Mouse (Mus musculus): Measurements from ENCODE around the gene Abhd5.
"Not testable (repeated sequence)": the region's sequence is repeated elsewhere in the genome, so short reads cannot be mapped to it uniquely, and the experiment has no call there.

Gene Abhd5

DNA sequence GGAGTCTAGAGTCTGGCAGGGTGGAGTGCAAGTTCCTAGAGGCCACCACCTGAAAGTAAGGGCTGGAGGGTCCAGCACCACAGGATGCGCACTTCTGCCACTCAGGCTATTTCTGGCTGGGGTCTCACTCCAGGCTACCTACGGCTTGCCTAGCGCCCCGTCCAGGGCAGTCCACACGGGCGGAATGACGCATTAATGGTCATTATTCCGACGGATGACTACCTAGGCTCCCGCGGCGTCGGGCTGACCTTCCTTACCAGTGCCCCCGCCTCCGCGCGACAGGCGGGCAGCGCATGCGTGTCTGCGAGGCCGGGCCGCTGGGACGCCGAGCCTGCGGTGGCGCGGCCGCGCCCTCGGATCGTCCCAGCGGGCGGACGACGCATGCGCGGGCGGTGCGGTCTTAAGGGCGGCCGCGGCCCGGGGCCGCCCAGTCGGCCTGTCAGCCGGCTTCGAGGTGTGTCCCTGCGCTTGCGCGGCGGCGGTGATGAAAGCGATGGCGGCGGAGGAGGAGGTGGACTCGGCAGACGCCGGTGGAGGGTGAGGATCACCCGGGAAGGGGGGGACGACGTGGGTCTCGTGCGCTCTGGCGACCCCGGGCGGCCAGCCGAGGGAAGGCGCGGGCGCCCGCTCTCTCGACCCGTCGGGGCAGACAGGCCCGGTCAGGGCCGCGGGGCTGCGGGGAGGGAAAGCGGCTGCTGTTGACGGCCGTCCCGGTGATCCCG lies at the start of gene Abhd5:
Gene Abhd5, plus strand, starts transcription at position 306 of the 722 bp plus-strand sequence.
- peak; percentile 70 for DNase-seq (ENCODE audit: extremely low read depth, low read depth)

DNA sequence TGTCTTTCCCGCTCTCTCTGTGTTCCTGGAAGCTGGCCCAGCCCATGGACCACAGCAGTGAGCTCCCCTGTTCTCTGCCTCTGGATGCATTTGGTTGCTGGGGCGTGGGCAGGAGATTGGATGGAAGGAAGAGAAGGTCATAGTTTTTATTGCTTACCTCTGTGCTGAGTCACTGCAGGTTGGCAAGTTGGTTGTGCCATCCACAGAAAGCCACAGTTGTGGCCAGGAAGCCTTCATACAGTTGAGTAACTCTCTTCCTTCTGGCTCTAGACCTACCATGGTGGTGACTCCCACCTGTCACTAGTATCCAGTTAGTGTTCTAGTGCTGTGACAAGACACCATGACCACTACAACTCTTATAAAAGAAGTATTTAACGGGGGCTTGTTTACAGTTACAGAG lies 46.1 kb upstream of the Abhd5 start:
- no peak for DNase-seq (ENCODE audit: extremely low read depth, low read depth)

DNA sequence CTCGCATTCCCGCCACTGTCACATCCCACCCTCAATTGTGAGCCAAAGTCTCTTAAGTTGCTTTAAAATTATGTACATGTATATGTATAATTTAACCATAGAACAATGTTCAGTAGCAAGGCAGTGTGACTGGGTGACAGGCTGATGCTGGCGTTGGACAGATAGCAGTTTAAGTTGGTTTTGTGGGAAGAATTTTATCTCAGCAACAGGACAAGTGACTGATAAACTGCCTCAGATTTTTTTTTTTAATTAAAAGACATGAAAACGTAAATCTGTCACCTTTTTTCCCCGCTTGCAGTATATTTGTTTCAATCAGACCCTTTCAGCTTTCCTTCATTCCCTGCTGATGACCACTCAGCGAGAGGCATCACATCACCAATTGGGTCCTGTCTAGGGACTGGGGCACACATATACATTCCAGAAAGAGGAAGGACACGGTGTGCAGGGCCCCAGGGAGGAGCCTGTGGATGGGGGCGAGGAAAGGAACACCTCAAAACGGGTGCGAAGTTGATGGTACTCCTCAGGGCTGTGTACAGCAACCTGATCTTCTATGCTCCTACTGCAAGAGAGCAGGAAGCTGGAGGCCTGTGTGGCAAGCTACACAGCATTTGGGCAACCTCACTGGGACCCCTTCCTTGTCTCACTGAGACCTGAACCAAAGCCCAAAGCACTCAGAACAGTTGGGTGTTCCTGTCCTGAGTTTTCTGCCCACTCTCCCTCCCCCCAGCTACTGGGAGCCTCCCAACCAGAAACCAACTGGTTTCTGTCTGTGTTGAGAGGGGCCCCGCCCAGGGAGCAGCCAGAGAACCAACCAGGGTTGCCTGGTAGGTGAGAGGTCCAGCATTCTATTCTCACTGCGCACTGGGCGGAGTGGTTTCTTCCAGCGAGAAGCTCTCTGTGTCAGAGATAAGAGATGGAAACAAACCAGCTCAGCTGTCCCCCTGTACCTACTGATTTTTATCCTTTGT lies 42.1 kb upstream of the Abhd5 start:
- DNase-seq (ENCODE audit: extremely low read depth, low read depth) = no peak

GRCm38 (mm10) chr9:122310613-122311049 lies 40.8 kb upstream of the Abhd5 start:
- DNase-seq (ENCODE audit: extremely low read depth, low read depth) = peak; percentile 65

- DNase-seq (ENCODE audit: extremely low read depth, low read depth) = no peak
These were observed 40.2 kb upstream of the Abhd5 start for GRCm38 (mm10) chr9:122311051-122311760.

DNA sequence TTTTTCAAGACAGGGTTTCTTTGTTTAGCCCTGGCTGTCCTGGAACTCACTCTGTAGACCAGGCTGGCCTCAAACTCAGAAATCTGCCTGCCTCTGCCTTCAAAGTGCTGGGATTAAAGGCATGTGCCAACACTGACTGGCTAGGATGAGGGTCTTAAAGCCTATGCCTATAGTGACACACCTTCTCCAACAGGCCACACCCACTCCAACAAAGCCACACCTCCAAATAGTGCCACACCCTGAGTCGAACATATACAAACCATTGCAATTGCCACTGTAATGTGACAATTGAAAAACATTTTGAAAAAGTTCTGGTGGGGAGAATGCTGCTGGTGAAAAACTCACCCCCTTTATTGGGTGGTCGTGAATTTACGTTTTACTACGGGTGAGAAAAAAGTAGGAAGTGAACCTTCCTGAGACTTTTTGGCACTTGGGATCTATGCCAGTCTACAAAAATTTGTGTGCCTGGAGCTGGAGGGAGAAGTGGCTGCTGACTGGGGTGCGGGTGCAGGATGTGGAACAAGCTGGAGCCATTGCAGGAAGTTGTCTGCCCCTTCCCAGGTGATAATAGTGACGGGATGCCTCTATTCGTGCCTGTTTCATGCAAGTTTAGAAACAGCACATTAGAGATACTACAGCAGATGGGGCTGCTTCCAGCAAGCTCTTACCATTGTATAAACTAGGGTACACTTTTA lies 39.0 kb upstream of the Abhd5 start:
- no peak for DNase-seq (ENCODE audit: extremely low read depth, low read depth)

GRCm38 (mm10) chr9:122313128-122313527 lies 38.3 kb upstream of the Abhd5 start:
- not testable (repeated sequence) for DNase-seq (ENCODE audit: extremely low read depth, low read depth)

- no peak for DNase-seq (ENCODE audit: extremely low read depth, low read depth)
These were observed 37.0 kb upstream of the Abhd5 start for GRCm38 (mm10) chr9:122314386-122314785.

GRCm38 (mm10) chr9:122314942-122315341 lies 36.5 kb upstream of the Abhd5 start:
- DNase-seq (ENCODE audit: extremely low read depth, low read depth) = no peak

GRCm38 (mm10) chr9:122315501-122315900 lies 35.9 kb upstream of the Abhd5 start:
- no peak for DNase-seq (ENCODE audit: extremely low read depth, low read depth)

GRCm38 (mm10) chr9:122316562-122316961 lies 34.8 kb upstream of the Abhd5 start:
- DNase-seq (ENCODE audit: extremely low read depth, low read depth) = no peak

DNA sequence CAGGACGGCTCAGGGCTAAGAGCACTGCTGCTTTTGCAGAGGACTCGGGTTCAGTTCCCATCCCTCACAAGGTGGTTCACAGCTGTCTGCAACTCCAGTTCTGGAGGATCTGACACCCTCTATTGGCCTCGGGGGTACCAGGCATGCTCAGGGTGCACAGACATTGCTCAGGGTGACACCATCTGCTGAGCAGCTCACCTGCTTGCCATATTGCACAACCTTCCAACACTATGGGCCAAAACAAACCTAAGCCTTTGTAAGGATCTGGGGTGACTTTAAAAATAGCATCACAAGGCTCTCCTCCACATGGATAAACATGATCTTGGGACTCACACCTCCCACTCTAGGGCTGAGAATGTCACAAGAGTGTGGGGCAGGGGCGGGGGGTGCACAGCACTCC lies 30.8 kb upstream of the Abhd5 start:
- no peak for DNase-seq (ENCODE audit: extremely low read depth, low read depth)

DNA sequence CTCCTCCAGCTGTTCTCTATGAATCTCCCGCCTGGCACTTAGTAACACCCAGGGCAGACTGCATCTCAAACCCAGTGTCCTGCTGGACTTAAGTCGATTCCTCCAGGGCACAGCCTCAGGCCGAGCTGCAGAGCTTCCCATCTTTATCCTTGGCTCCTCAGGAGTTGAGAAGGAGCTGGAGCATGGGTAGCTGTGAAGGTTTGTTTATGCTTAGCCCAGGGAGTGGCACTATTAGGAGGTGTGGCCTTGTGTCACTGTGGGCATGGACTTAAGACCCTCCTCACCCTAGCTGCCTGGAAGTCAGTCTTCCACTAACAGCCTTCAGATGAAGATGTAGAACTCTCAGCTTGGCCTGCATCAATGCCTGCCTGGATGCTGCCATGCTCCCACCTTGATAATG lies 29.1 kb upstream of the Abhd5 start:
- no peak for DNase-seq (ENCODE audit: extremely low read depth, low read depth)

DNA sequence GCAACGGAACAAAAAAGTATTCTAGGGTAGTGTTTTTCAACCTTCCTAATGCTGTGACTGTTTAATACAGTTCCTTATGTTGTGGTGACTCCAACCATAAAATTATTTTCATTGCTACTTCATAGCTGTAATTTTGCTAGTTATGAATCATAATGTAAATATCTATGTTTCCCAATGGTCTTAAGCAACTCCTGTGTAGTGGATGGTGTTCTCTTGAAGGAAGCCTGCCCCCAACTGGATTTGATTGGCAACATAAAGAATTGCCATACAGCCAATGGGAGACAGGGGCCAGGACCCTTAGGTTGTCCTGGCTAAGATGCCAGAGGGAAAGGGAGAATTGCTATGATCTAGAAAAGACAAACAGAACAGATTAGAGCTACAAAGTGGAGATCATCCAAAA lies 25.4 kb upstream of the Abhd5 start:
- no peak for DNase-seq (ENCODE audit: extremely low read depth, low read depth)

DNA sequence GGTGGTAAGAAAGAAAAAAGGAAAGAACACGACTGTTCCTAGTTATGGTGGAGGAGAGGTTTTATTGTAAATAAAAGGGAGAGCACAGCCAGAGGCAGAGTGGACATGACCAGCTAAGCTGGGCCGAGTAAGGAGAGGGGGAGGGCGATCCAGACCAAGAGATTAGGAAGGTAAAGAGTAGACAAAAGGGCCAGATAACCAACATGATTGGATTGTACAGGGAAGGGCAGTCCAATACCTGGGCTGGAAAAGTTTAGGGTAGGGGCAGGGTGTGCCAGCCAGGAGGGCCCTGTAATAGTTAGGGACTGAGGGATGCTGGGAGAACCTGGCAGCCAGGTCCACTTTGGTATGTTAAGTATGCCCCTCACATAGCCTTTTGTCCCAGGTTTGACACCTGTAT lies 23.2 kb upstream of the Abhd5 start:
- no peak for DNase-seq (ENCODE audit: extremely low read depth, low read depth)

GRCm38 (mm10) chr9:122336677-122337076 lies 14.7 kb upstream of the Abhd5 start:
- no peak for DNase-seq (ENCODE audit: extremely low read depth, low read depth)

DNA sequence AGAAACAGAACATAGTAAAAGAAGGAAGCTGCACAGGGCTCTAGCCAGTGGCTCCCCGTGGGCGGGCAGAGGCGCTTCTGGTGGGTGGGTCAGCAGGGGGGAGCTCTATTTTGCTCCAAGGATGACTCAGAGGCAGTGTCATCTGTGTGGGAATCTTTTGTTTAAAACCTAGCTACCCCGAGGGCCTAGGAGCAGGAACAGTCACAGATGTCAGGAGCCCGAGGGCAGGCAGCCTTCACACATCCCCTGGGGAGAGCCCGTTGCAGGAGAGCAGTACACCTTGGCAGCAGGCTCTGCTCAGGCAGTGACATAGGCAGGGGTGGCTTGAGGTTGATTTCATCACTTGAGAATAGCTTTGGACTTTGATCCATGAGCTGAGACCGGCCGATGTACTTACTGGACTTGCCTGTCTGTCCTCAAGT lies 13.9 kb upstream of the Abhd5 start:
- DNase-seq (ENCODE audit: extremely low read depth, low read depth) = no peak

DNA sequence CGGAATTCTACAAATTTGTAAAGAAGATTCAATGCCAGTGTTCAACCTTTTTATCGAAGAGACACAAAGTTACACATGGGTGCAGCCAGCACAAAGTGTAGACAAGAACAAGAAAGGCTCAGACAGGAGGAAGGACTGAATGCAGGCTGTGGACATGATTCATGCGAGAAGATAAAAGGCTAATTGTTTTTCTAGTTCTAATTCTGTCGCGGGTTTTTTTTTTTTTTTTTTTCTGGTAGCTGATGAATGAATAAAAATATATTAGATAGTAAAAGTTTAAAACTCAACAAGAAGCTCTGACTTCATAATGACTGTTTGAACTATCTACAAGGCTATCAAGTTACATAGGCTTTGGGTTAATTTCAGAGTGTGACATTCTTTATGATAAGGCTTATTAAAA lies 11.4 kb upstream of the Abhd5 start:
- no peak for DNase-seq (ENCODE audit: extremely low read depth, low read depth)

DNA sequence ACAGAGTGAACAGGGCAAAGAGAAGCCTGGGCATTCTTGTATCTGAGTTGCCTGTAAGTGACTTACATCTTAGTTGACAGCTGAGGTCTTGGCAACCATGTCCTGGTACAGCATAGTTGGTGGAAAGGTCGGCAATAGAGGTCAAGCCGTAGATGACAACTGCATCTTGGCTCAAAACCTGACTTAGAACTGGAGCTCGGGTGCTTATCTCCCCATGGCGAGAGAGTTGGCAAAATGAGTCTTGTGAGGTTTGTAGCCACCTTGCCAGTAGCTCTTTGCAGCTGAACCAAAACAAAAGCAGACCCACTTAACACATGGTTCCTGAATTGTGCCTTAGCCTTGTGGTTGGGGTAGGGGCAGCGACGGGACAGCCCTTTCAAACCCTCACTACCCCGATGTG lies 8.0 kb upstream of the Abhd5 start:
- DNase-seq (ENCODE audit: extremely low read depth, low read depth) = no peak

GRCm38 (mm10) chr9:122344560-122344959 lies 6.8 kb upstream of the Abhd5 start:
- DNase-seq (ENCODE audit: extremely low read depth, low read depth) = no peak

DNA sequence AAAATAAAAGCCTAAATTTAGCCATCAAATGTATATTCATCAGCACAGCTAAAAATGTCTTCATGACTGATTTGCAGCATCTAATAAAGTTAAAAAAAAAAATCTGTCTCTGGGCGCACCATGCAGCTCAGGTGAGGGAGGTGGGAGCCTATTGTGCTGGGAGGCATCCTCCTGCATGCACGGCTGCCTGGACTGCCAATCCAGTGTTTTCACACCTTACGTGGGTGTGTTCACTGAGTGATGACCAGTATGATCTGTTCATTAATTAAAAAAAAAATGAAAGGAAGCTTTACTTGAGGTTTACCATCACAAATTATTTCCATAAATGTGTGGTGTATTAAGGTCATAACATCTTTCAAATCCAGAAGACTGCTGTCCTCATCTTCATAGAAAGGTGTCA lies 6.1 kb upstream of the Abhd5 start:
- no peak for DNase-seq (ENCODE audit: extremely low read depth, low read depth)

Data from MEL-GATA-1-ER (cell line).